Mouse (Mus musculus) subcutaneous adipose tissue, adult 2 months (tissue): ENCODE measurements around the gene Coq7. TPM values are rescaled to one million over a fixed set of nuclear protein-coding genes. Genes with fewer than 3 reads are reported as not detected.

Source experiments
- polyA plus RNA-seq: library from polyadenylated mRNA; depleted of rRNA; stranded (reverse); fragments of >200 nt; gene quantifications from 2 replicates; pipeline ENCODE4 v1.2.3, GENCODE M21; 2012; ENCODE audit warnings: low replicate concordance; rRNA removed

Gene Coq7
- 50.3 and 63.5 TPM in 2 replicates for polyA plus RNA-seq

DNA sequence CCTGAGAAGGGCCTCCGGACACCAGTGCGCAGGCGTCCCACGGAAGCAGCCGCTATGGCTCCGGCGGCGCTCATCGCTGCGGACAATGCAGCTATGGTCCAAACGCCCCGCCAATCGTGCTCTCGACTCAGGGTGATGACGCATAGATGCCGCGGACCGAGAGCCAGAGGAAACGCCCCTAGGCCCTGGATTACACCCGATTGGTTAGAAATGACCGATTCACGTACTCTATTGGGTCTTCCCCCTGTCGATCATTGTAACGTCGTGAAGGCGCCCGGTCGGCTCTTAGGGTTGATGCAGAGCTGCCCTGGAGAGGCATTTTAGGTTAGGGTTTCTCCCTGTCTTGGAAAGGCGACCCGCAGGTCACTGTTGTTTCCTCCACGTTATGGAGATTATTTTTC is at the start of gene Coq7:
TSS of gene Coq7 (minus strand) at position 179 of the 401 bp plus-strand sequence.

GRCm38 (mm10) chr7:118491431-118492147 is 41.6 kb downstream of the Coq7 start, which contains the start of gene Itpripl2:
TSS of gene Itpripl2 (minus strand) at chr7:118491975.

Other genes starting within 250 kb of the Coq7 start
- 0.60 and 0.98 TPM in 2 replicates for gene Syt17, start 85.1 kb downstream of the Coq7 start, polyA plus RNA-seq
- 14.2 and 15.2 TPM in 2 replicates for gene Itpripl2, start 41.4 kb downstream of the Coq7 start, polyA plus RNA-seq
- 0.73 and 1.1 TPM in 2 replicates for gene Tmc7, start 51.4 kb upstream of the Coq7 start, polyA plus RNA-seq
- gene Tmc5, start 63.9 kb upstream of the Coq7 start, polyA plus RNA-seq, result 0.37 and 1.8 TPM in 2 replicates
- gene Gde1, start 172.4 kb upstream of the Coq7 start, polyA plus RNA-seq, result 128 and 138 TPM in 2 replicates
- gene Ccp110, start 179.2 kb upstream of the Coq7 start, polyA plus RNA-seq, result 1.9 and 7.0 TPM in 2 replicates
- gene Vps35l, start 206.9 kb upstream of the Coq7 start, polyA plus RNA-seq, result 58.2 and 67.9 TPM in 2 replicates